Mouse (Mus musculus) small intestine, adult 2 months (tissue): Measurements from ENCODE around the gene Fcgrt.

ENCODE experiments used
- CTCF ChIP-seq: fragments of 200-500 bp; IDR thresholded peaks from 2 replicates; pipeline ENCODE4 v1.5.1; 2012; ENCODE audit warnings: low read depth, mild to moderate bottlenecking, control low read depth, inconsistent platforms, low read length, moderate library complexity, mixed read lengths; ENCODE audit not compliant: insufficient replicate concordance, insufficient read length; ENCODE audit errors: extremely low read depth
- POLR2A ChIP-seq: fragments of 200-500 bp; IDR thresholded peaks from 2 replicates; pipeline ENCODE4 v1.6.1; 2012; ENCODE audit warnings: low read depth, mild to moderate bottlenecking, control low read depth, inconsistent platforms, low read length, moderate library complexity

- TF ChIP-seq CTCF (no peak), POLR2A (no peak)
Measured at GRCm38 (mm10) chr7:45094121-45094520, 9.5 kb downstream of the Fcgrt start.
